Mouse (Mus musculus): ENCODE results near the gene Map3k10. TPM values are rescaled to one million over a fixed set of nuclear protein-coding genes. Genes with fewer than 3 reads are reported as not detected.
"Not testable (repeated sequence)": the region's sequence is repeated elsewhere in the genome, so short reads cannot be mapped to it uniquely, and the experiment has no call there.

Gene Map3k10
- total RNA-seq, 4 experiments from 2014 or later: 18.4 to 21.5 (median 20.8) TPM

- DNase-seq (ENCODE audit: low spot score): no peak
Observed at GRCm38 (mm10) chr7:27654607-27655276, 19.7 kb downstream of the Map3k10 start.

- DNase-seq (ENCODE audit: low spot score): no peak
Observed at GRCm38 (mm10) chr7:27653681-27654437, 20.5 kb downstream of the Map3k10 start, which contains the start of gene Ttc9b. Gene Ttc9b (plus strand): TSS chr7:27653915.

GRCm38 (mm10) chr7:27650949-27651348 lies 23.4 kb downstream of the Map3k10 start:
- DNase-seq (ENCODE audit: low spot score): peak; percentile 38

GRCm38 (mm10) chr7:27649723-27650122 lies 24.7 kb downstream of the Map3k10 start:
- DNase-seq (ENCODE audit: low spot score): no peak

GRCm38 (mm10) chr7:27647281-27648002 lies 27.0 kb downstream of the Map3k10 start:
- no peak for DNase-seq (ENCODE audit: low spot score)

- DNase-seq (ENCODE audit: low spot score): no peak
Observed at GRCm38 (mm10) chr7:27646516-27646915, 27.9 kb downstream of the Map3k10 start.

GRCm38 (mm10) chr7:27644471-27644870 lies 29.9 kb downstream of the Map3k10 start:
- no peak for DNase-seq (ENCODE audit: low spot score)

- DNase-seq (ENCODE audit: low spot score): not testable (repeated sequence)
Observed at GRCm38 (mm10) chr7:27635094-27635493, 39.3 kb downstream of the Map3k10 start.

GRCm38 (mm10) chr7:27634691-27635090 lies 39.7 kb downstream of the Map3k10 start:
- DNase-seq (ENCODE audit: low spot score): no peak

GRCm38 (mm10) chr7:27633166-27633565 lies 41.2 kb downstream of the Map3k10 start:
- DNase-seq (ENCODE audit: low spot score): no peak

GRCm38 (mm10) chr7:27631439-27631838 lies 43.0 kb downstream of the Map3k10 start:
- DNase-seq (ENCODE audit: low spot score): no peak

GRCm38 (mm10) chr7:27628816-27629215 lies 45.6 kb downstream of the Map3k10 start:
- not testable (repeated sequence) for DNase-seq (ENCODE audit: low spot score)

GRCm38 (mm10) chr7:27628190-27628589 lies 46.2 kb downstream of the Map3k10 start:
- DNase-seq (ENCODE audit: low spot score): no peak

GRCm38 (mm10) chr7:27627707-27628106 lies 46.7 kb downstream of the Map3k10 start:
- no peak for DNase-seq (ENCODE audit: low spot score)

GRCm38 (mm10) chr7:27624967-27625366 lies 49.4 kb downstream of the Map3k10 start:
- no peak for DNase-seq (ENCODE audit: low spot score)

- DNase-seq (ENCODE audit: low spot score): no peak
Observed at GRCm38 (mm10) chr7:27622234-27622633, 52.2 kb downstream of the Map3k10 start.

GRCm38 (mm10) chr7:27621028-27621427 lies 53.4 kb downstream of the Map3k10 start:
- DNase-seq (ENCODE audit: low spot score): no peak

- no peak for DNase-seq (ENCODE audit: low spot score)
Observed at GRCm38 (mm10) chr7:27613751-27614499, 60.5 kb downstream of the Map3k10 start.

GRCm38 (mm10) chr7:27612940-27613339 lies 61.5 kb downstream of the Map3k10 start:
- DNase-seq (ENCODE audit: low spot score): no peak

- no peak for DNase-seq (ENCODE audit: low spot score)
Observed at GRCm38 (mm10) chr7:27610871-27611270, 63.5 kb downstream of the Map3k10 start.

- no peak for DNase-seq (ENCODE audit: low spot score)
Observed at GRCm38 (mm10) chr7:27610370-27610769, 64.0 kb downstream of the Map3k10 start.

GRCm38 (mm10) chr7:27609688-27610087 lies 64.7 kb downstream of the Map3k10 start:
- no peak for DNase-seq (ENCODE audit: low spot score)
